Mouse (Mus musculus): ENCODE measurements around the gene Eogt.

Eogt gene

GRCm38 (mm10) chr6:97148383-97149251 lies at the start of gene Eogt:
Gene Eogt, minus strand, starts transcription at chr6:97149182.
- ATAC-seq (ENCODE audit: low TSS enrichment) = peak; percentile 79

- peak; percentile 57 for ATAC-seq (ENCODE audit: low TSS enrichment)
Observed at GRCm38 (mm10) chr6:97179367-97179828, 30.4 kb upstream of the Eogt start.

GRCm38 (mm10) chr6:97178491-97179366 lies 29.7 kb upstream of the Eogt start, which contains the start of gene Tmf1:
Gene Tmf1, minus strand, starts transcription at chr6:97179122.
- ATAC-seq (ENCODE audit: low TSS enrichment) = peak; percentile 99

- ATAC-seq (ENCODE audit: low TSS enrichment) = no peak
Observed at GRCm38 (mm10) chr6:97175716-97176115, 26.7 kb upstream of the Eogt start.

GRCm38 (mm10) chr6:97150156-97150555 lies 1.2 kb upstream of the Eogt start:
- no peak for ATAC-seq (ENCODE audit: low TSS enrichment)

GRCm38 (mm10) chr6:97149721-97150120 lies 739 bp upstream of the Eogt start:
- ATAC-seq (ENCODE audit: low TSS enrichment) = no peak

GRCm38 (mm10) chr6:97147755-97148382 lies 1.1 kb downstream of the Eogt start:
- peak; percentile 51 for ATAC-seq (ENCODE audit: low TSS enrichment)

- no peak for ATAC-seq (ENCODE audit: low TSS enrichment)
Observed at GRCm38 (mm10) chr6:97145156-97145555, 3.8 kb downstream of the Eogt start.

GRCm38 (mm10) chr6:97144359-97144758 lies 4.6 kb downstream of the Eogt start:
- no peak for ATAC-seq (ENCODE audit: low TSS enrichment)

- ATAC-seq (ENCODE audit: low TSS enrichment) = no peak
Observed at GRCm38 (mm10) chr6:97142611-97143010, 6.4 kb downstream of the Eogt start.

- ATAC-seq (ENCODE audit: low TSS enrichment) = no peak
Observed at GRCm38 (mm10) chr6:97141811-97142210, 7.2 kb downstream of the Eogt start.

GRCm38 (mm10) chr6:97132707-97133303 lies 16.2 kb downstream of the Eogt start:
- no peak for ATAC-seq (ENCODE audit: low TSS enrichment)

GRCm38 (mm10) chr6:97131808-97132207 lies 17.2 kb downstream of the Eogt start:
- no peak for ATAC-seq (ENCODE audit: low TSS enrichment)

- ATAC-seq (ENCODE audit: low TSS enrichment) = no peak
Observed at GRCm38 (mm10) chr6:97130979-97131378, 18.0 kb downstream of the Eogt start.

GRCm38 (mm10) chr6:97124336-97125010 lies 24.5 kb downstream of the Eogt start:
- peak; percentile 57 for ATAC-seq (ENCODE audit: low TSS enrichment)

- no peak for ATAC-seq (ENCODE audit: low TSS enrichment)
Observed at GRCm38 (mm10) chr6:97120922-97121321, 28.1 kb downstream of the Eogt start.

GRCm38 (mm10) chr6:97118327-97118726 lies 30.7 kb downstream of the Eogt start:
- no peak for ATAC-seq (ENCODE audit: low TSS enrichment)

GRCm38 (mm10) chr6:97116896-97117295 lies 32.1 kb downstream of the Eogt start:
- no peak for ATAC-seq (ENCODE audit: low TSS enrichment)

GRCm38 (mm10) chr6:97114821-97115220 lies 34.2 kb downstream of the Eogt start:
- no peak for ATAC-seq (ENCODE audit: low TSS enrichment)

GRCm38 (mm10) chr6:97112177-97112576 lies 36.8 kb downstream of the Eogt start:
- ATAC-seq (ENCODE audit: low TSS enrichment) = peak; percentile 77

- peak; percentile 93 for ATAC-seq (ENCODE audit: low TSS enrichment)
Observed at GRCm38 (mm10) chr6:97106777-97107176, 42.2 kb downstream of the Eogt start.

All from frontal cortex, adult (tissue).